Mouse (Mus musculus) MEL (cell line): Measurements from ENCODE around the gene Fmo4. TPM values are rescaled to one million over a fixed set of nuclear protein-coding genes. Genes with fewer than 3 reads are reported as not detected.

Experiments used
- DNase-seq: peaks from one replicate; pipeline ENCODE4 v3.0.0; 2011; ENCODE audit warnings: low read depth, low spot score
- H3K27ac ChIP-seq: 2 replicates; pipeline ENCODE4 v1.5.1; 2012; ENCODE audit warnings: low read depth, mild to moderate bottlenecking, control low read depth, low read length, moderate library complexity; ENCODE audit not compliant: control insufficient read depth
- H3K27me3 ChIP-seq, 2 experiments: fragments of 150-350 bp in 1 of 2; sonication (generic) in 1 of 2; 2 replicates each; pipeline ENCODE4 v1.6.1; 2012; ENCODE audit warnings: low read length in 2 of 2, mild to moderate bottlenecking in 2 of 2, improper control_type of control experiment in 1 of 2, moderate library complexity in 1 of 2; ENCODE audit not compliant: insufficient read depth in 2 of 2, control insufficient read depth in 1 of 2
- H3K36me3 ChIP-seq, 2 experiments: 2 replicates each; pipeline ENCODE4 v1.6.1; 2012 to 2014; ENCODE audit warnings: low read length in 2 of 2, improper control_type of control experiment in 1 of 2, inconsistent platforms in 1 of 2, mild to moderate bottlenecking in 1 of 2; ENCODE audit not compliant: insufficient read depth in 2 of 2, control insufficient read depth in 1 of 2
- H3K4me1 ChIP-seq, 2 experiments: fragments of 150-350 bp in 1 of 2; sonication (generic) in 1 of 2; 2 replicates each; pipeline ENCODE4 v1.6.1; 2012; ENCODE audit warnings: low read length in 2 of 2, improper control_type of control experiment in 1 of 2, mild to moderate bottlenecking in 1 of 2; ENCODE audit not compliant: insufficient read depth in 2 of 2, control insufficient read depth in 1 of 2
- H3K4me3 ChIP-seq, 2 experiments: fragments of 150-350 bp in 1 of 2; sonication (generic) in 1 of 2; 2 replicates each; pipeline ENCODE4 v1.5.1; 2012; ENCODE audit warnings: low read depth in 2 of 2, low read length in 2 of 2, mild to moderate bottlenecking in 2 of 2, moderate library complexity in 2 of 2, control low read depth in 1 of 2, improper control_type of control experiment in 1 of 2; ENCODE audit not compliant: control insufficient read depth in 1 of 2, insufficient read depth in 1 of 2
- H3K79me2 ChIP-seq: 2 replicates; pipeline ENCODE4 v1.6.1; 2012; ENCODE audit warnings: mild to moderate bottlenecking, low read length, moderate library complexity; ENCODE audit not compliant: control insufficient read depth, poor library complexity, insufficient read depth
- H3K9ac ChIP-seq: 2 replicates; pipeline ENCODE4 v1.6.1; 2012; ENCODE audit warnings: low read depth, mild to moderate bottlenecking, control low read depth, low read length, moderate library complexity; ENCODE audit not compliant: control insufficient read depth, poor library complexity, severe bottlenecking
- H3K9me3 ChIP-seq: fragments of 150-350 bp; sonication (generic); replicated peaks from 2 replicates; pipeline ENCODE4 v1.6.1; 2012; ENCODE audit warnings: mild to moderate bottlenecking, low read length, improper control_type of control experiment, moderate library complexity; ENCODE audit not compliant: insufficient read depth
- CTCF ChIP-seq, 3 experiments: IDR thresholded peaks in 2 of 3; conservative IDR thresholded peaks in 1 of 3; 2 replicates each; pipeline ENCODE4 v1.5.1; 2011 to 2012; ENCODE audit warnings: low read length in 3 of 3, low read depth in 2 of 3, mild to moderate bottlenecking in 2 of 3, improper control_type of control experiment in 1 of 3, inconsistent platforms in 1 of 3, mixed read lengths in 1 of 3, moderate library complexity in 1 of 3; ENCODE audit not compliant: control insufficient read depth in 1 of 3, insufficient read depth in 1 of 3, poor library complexity in 1 of 3, severe bottlenecking in 1 of 3
- ELF1 ChIP-seq: IDR thresholded peaks from 2 replicates; pipeline ENCODE4 v1.6.1; 2014; ENCODE audit warnings: low read depth, mild to moderate bottlenecking, inconsistent platforms, low read length, improper control_type of control experiment, moderate library complexity
- ETS1 ChIP-seq: IDR thresholded peaks from 2 replicates; pipeline ENCODE4 v1.6.1; 2012; ENCODE audit warnings: low read depth, mild to moderate bottlenecking, inconsistent platforms, low read length, improper control_type of control experiment, moderate library complexity
- MYC ChIP-seq: IDR thresholded peaks from 2 replicates; pipeline ENCODE4 v1.6.1; 2011; ENCODE audit warnings: low read depth, mild to moderate bottlenecking, low read length, improper control_type of control experiment, moderate library complexity
- NELFE ChIP-seq: IDR thresholded peaks from 2 replicates; pipeline ENCODE4 v1.6.1; 2011; ENCODE audit warnings: low read depth, low read length, improper control_type of control experiment
- POLR2A ChIP-seq, 2 experiments: IDR thresholded peaks; 2 replicates each; pipeline ENCODE4 v1.6.1; 2011 to 2012; ENCODE audit warnings: low read length in 2 of 2, mild to moderate bottlenecking in 2 of 2, control low read depth in 1 of 2, improper control_type of control experiment in 1 of 2, low read depth in 1 of 2, moderate library complexity in 1 of 2; ENCODE audit not compliant: control insufficient read depth in 1 of 2, insufficient read depth in 1 of 2, poor library complexity in 1 of 2
- POLR2AphosphoS2 ChIP-seq: IDR thresholded peaks from 2 replicates; pipeline ENCODE4 v1.6.1; 2011; ENCODE audit warnings: low read length, improper control_type of control experiment
- RAD21 ChIP-seq: IDR thresholded peaks from 2 replicates; pipeline ENCODE4 v1.6.1; 2011; ENCODE audit warnings: mild to moderate bottlenecking, low read depth, low read length, improper control_type of control experiment
- SMC3 ChIP-seq: IDR thresholded peaks from 2 replicates; pipeline ENCODE4 v1.6.1; 2011; ENCODE audit warnings: low read depth, low read length, improper control_type of control experiment
- ZC3H11A ChIP-seq: IDR thresholded peaks from 2 replicates; pipeline ENCODE4 v1.6.1; 2012; ENCODE audit warnings: low read depth, mild to moderate bottlenecking, inconsistent platforms, low read length, improper control_type of control experiment
- ZMIZ1 ChIP-seq: IDR thresholded peaks from 2 replicates; pipeline ENCODE4 v1.6.1; 2012; ENCODE audit warnings: low read depth, mild to moderate bottlenecking, inconsistent platforms, low read length, improper control_type of control experiment, moderate library complexity
- ZNF384 ChIP-seq: IDR thresholded peaks from 2 replicates; pipeline ENCODE4 v1.6.1; 2012; ENCODE audit warnings: low read depth, mild to moderate bottlenecking, inconsistent platforms, low read length, improper control_type of control experiment
- polyA plus RNA-seq, 2 experiments: library from polyadenylated mRNA; stranded (reverse) in 1 of 2; unstranded in 1 of 2; fragments of >175 nt in 1 of 2; fragments of >200 nt in 1 of 2; gene quantifications; 2 replicates each; pipeline versions ENCODE4 v1.2.1 to v1.2.4; 2012; ENCODE audit warnings: low replicate concordance in 2 of 2, low read depth in 1 of 2; ENCODE audit not compliant: insufficient read length in 2 of 2, insufficient read depth in 1 of 2, missing spikeins in 1 of 2
- total RNA-seq: library from RNA; depleted of rRNA; stranded (reverse); fragments of 300-350 nt; gene quantifications from 2 replicates; pipeline ENCODE4 v1.2.3, GENCODE M21; 2012

Gene Fmo4
- total and polyA plus RNA-seq, 3 experiments, result not detected

DNA sequence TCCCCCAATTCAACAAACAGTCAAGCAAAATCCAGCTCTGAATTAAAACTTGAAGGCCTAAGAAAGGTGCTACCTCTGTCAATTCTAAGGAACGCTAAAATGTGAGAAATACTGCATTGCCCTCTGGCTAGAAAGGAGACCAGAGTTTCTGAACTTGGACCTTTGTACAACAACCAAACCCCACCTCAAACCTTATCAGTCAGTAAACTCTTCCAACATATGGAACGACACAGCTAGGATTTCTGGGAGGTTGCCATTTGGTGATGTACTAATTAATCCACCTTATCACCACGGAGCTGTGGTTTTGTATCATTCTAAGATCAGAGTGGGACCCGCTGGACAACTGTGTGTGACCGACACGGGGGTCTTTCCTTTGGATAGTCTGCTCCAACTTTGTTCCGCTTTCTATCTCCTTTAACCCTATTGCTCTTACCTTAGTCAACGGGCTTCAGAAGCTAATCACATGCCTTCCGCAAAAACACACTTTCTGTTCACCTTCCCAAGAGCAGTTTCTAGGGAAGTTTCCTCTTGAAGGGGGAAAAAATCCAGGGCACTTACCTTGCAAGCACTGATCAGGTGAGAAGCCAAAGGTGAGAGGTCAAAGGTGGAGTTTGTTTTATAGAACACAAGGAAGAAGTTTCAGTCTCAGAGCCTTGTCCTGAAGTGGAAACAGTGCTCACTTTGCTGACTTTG, 483 bp downstream of the Fmo4 start:
- Histone ChIP-seq H3K79me2 (no peaks in the 10 kb centered on the region), H3K36me3 (no peaks in the 10 kb centered on the region), H3K27ac (no peak overlapping the region), H3K4me1 (no peaks in the 10 kb centered on the region), H3K4me3 (no peak overlapping the region), H3K9me3 (no peaks in the 10 kb centered on the region), H3K9ac (no peak overlapping the region), H3K27me3 (no peaks in the 10 kb centered on the region)
- DNase-seq, result no peak
- TF ChIP-seq POLR2A (IDR thresholded peaks at IDR 0.05; ENCODE audit: control insufficient read depth in 1 of 2, insufficient read depth in 1 of 2, low read depth in 1 of 2, low read length in 2 of 2, poor library complexity in 1 of 2) (no peak), NELFE (no peak)

DNA sequence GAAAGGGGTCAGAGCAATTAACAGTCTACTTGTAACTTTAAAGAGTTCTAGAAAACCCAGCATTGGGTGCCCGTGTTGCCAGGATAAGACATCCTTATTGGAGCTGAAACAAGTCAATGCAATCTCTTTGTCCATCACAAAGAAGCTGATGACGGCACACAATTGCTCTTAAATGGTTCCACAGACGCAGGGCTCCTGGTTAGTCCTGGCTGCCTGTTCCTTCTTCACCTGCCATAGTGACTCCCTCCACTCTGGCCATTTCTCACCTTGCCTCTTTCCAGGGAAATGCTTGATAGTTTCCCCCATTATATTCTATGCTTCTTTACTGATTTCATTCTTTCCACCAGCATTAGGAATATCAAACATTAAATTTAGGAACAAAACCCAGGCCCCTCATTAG, 5.2 kb downstream of the Fmo4 start:
- no peak overlapping the region for H3K9ac ChIP-seq
- H3K4me1 ChIP-seq, result no peaks in the 10 kb centered on the region
- DNase-seq, result no peak

DNA sequence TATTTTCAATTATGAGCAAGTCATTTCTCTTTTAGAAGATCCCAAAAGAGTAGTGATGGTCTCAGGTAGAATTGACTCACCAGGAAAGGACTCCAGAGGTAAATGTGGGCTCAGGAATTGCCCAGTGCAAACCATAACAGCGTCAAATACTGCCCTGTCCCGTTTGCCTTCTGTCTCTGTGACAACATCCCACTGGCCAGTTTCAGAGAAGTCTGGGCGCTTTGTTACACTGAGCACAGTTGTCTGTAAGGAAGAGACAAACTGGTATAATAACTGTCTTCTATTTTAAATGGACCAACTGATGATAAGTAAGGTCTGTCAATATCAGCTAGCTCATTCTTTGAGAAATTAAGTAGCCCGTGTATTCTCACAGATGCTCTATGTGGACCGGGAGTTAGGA, 6.3 kb downstream of the Fmo4 start:
- Histone ChIP-seq H3K4me3 (no peak overlapping the region), H3K79me2 (no peaks in the 10 kb centered on the region), H3K36me3 (no peaks in the 10 kb centered on the region), H3K27me3 (no peaks in the 10 kb centered on the region; a peak in 2 of 4 replicates), H3K9me3 (no peaks in the 10 kb centered on the region), H3K4me1 (no peaks in the 10 kb centered on the region), H3K9ac (no peak overlapping the region), H3K27ac (no peak overlapping the region)
- DNase-seq, result no peak
- TF ChIP-seq ZMIZ1 (no peak), ZNF384 (no peak), ZC3H11A (no peak), ELF1 (no peak), POLR2AphosphoS2 (no peak), MYC (no peak), RAD21 (no peak), ETS1 (no peak), SMC3 (no peak)

More for the DNA sequence above, 5.2 kb downstream of the Fmo4 start:
- Histone ChIP-seq H3K27me3 (no peaks in the 10 kb centered on the region; a peak in 2 of 4 replicates), H3K9me3 (no peaks in the 10 kb centered on the region), H3K4me3 (no peak overlapping the region), H3K79me2 (no peaks in the 10 kb centered on the region), H3K27ac (no peak overlapping the region), H3K36me3 (no peaks in the 10 kb centered on the region)
- TF ChIP-seq CTCF (IDR thresholded peaks at IDR 0.05 in 2 of 3, conservative IDR thresholded peaks at IDR 0.05 in 1 of 3; ENCODE audit: control insufficient read depth in 1 of 3, insufficient read depth in 1 of 3, low read depth in 2 of 3, low read length in 3 of 3, poor library complexity in 1 of 3, severe bottlenecking in 1 of 3), result no peak
